Mouse (Mus musculus): ENCODE results near the gene Ddit4.
A peak's percentile ranks its signal among the peaks of the same experiment; 100 is the strongest.

Gene Ddit4

DNA sequence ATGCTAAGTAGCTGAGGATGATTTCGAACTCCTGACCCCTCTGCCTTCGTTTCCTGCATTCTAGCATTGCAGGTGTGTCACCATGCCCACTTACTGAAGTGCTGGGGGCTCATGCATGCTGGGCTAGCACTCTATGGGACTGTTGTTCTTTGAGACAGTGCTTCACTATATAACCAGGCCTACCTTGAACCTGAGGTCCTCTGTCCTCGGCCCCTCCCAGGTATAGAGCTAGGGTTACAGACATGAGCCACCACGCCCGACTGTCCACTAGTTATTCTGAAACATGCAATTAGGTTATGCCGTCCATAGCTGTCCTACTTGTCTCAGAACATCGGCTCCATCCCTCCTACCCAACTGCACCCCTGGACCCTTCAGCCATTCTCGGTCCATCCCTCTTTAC is 20.2 kb upstream of the Ddit4 start:
- no peak for DNase-seq

DNA sequence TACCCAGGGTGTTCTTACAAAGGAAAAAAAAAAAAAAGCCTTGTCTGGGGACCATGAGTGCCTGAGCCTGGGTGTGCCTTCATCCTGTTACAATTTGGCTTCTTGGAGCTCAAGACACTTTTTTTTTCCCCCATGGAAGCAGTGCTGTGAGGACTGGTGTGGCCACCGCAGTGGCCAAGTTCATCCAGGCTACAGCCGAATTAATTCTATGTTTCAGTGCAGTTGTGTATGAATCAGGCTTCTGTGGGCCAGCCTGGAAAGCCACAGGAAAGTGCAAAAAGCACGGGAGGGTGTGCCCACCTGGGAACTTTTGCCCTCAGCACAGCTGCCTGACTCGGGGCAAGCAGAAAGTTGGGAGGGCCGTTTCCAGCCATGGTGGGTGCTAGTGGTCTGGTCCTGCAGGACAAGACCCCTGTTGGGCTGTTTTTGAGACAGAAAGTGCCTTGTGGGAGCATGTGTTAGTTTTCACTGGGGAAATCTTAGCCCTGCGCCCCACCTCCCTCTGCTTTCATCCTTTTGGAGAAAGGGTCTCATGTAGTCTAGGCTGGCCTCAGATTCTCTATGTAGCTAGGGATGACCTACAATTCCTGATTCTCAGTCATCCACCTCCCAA is 18.9 kb upstream of the Ddit4 start:
- DNase-seq = no peak

DNA sequence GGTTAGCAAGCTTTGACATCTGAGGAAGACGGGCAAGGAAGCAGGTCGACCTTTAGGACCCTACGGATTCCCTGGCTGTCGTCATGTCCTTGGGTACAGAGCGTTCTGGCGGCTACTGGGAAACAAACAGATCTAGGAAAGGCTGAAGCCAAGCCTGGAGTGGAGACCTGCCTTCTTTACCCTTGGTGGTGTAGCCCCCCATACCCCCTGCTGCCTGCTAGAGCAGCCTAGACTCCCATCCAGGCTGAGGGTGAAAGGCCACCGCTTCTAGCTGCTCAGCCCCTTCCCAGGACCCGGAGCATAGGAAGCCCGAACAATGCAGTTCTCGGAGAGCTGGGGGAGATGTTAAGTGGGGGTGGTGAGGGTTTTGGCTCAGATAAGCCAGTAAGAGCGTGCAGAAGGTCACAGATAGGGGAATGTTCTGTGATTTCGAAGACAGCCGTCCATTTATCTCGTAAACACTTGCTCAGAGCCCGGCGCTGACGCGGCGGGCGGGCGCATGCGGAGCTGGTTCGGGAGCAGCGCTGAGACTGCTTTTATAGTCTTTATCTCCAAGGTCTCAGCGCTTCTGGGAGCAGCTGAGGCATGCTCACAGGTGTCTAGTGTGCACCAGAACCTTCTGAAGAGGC is 18.3 kb upstream of the Ddit4 start:
- DNase-seq = peak; percentile 67

DNA sequence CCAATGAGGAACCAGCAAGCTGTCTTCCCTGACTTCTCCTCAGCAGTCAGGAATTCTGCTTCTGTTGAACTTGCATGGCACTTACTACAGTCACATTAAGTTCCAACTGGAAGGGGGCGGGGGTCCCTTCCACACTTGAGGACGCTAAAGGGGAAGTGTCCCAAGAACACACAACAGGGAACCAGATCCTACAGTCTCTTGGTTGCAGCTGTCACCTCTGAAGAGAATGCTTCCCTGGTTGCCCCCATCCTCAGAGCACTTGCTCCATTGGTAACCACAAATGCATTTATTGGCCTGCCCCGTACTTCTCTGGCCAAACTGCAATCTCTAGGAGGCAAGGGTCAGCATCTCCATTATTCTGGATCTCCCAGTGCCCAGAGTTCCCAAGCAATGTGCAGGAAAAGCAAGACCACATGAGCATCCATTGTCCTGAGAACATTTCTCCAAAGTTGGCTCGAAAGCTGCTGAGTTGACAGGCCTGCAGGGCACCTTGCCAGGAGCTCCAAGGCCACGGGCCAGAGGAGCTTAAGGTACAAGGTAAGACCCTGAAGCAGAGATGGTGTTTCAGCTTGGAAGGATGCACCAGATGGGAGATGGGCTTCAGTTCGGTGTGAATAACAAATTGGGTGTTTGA is 15.8 kb upstream of the Ddit4 start:
- DNase-seq = no peak

DNA sequence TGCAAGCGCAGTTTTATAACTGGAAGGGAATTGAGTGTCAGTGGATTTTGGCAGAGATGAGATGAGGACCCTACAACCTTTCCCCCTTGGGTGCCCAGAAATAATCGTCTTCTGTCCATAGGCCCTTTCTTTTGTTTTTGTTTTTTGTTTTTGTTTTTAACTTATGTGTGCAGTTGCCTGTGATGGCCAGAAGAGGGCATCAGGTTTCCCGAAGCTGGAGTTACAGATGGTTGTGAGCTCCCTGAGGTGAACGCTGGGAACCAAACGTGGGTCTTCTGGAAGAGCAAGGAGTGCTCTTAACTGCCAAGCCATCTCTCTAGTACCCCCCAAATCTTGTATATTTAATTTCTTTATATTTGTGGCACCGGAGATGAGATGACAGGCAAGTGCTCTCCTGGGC is 15.1 kb upstream of the Ddit4 start:
- DNase-seq = no peak

DNA sequence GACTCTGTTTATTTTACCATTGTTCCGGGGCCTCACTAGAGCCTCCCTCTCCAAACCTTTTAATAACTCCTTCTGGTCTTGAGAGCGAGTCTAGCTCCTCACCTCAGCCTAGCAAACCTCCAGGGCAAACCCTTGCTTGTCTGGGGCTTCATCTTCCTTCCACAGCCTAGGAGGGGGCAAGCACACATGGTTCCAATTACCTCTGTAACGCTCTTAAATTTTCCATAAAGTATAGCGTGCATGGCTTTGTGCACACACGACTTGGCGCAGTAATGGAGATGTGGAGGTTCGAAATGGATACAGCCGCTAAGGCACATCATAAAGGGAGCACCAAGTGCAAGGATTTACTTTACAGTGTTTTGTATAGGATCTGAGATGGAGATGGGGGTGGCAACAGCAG is 14.2 kb upstream of the Ddit4 start:
- no peak for DNase-seq

DNA sequence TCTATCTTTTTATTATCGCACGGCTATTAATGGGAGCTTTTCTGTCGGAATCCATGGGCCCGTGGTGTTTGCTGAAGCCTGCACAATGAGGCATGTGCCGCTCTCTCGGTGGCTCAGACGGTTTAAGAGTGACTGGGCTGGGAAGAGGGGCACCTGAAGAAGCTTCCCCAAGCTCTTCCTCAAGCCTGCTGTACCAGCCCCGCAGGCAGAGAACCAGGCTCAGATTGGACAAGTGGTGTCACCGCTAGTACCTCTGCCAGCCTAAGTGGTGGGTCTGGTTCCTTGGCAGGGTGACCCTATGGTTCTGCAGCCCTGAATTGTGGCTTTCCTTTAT is 13.7 kb upstream of the Ddit4 start:
- no peak for DNase-seq

DNA sequence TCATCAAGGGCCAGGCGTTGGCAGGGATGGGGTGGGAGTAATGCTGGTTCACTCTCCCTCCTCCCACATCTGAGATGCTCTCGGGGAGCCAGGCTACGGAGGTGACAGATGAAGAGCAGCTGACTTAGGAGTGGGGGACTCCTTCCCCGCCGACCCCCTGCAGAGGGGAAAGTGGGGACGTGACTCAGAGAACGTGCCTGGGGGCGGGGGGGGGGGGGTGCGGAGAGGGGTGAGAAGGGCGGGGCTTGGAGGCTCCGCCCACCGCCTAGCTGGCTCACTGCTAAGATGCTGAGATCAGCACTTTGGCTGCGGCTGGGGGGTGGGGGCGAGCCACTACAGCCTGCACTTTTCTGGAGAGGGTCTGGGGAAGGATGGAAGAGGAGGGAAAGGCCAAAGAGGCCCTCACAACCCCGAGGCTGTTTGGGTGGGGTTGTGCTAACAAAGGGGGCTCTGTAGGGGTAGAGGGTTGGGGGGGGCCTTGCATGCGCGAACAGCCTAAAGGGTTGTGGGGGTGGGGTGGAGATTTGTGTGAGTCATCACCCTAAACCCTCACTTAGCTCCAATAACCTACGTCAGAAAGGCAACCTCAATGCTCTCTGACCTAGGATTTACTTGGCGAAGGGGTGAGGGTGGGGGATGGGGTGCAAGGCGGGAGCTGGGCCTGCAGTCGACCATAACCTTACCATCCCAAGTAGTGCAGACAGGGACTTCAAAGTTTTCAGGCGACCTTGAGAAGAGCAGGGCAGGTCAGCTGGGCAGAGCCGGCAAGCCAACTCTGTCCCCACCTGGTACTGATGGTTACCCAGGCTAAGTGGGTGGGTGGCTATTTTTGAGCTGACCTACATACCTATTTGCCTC is 13.1 kb upstream of the Ddit4 start:
- peak; percentile 62 for DNase-seq

DNA sequence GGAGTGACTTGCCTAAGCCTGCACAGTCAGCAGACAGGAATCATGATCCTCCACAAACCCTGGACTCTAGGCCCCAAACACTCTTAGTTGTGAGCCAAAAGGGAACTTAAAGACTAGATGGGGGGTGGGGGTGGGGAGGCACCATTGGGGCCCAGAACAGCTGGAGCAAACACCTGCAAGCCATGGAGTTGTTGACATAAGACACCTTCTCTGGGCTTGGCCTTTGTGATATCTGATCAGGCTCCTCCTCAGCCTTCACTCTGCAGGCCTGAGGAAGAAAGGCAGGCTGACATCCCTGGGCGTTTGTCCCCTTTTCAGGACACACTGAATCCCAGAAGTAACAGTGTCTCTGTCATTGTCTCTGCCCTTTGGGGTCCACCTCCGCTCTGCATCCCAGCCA is 12.0 kb upstream of the Ddit4 start:
- no peak for DNase-seq

DNA sequence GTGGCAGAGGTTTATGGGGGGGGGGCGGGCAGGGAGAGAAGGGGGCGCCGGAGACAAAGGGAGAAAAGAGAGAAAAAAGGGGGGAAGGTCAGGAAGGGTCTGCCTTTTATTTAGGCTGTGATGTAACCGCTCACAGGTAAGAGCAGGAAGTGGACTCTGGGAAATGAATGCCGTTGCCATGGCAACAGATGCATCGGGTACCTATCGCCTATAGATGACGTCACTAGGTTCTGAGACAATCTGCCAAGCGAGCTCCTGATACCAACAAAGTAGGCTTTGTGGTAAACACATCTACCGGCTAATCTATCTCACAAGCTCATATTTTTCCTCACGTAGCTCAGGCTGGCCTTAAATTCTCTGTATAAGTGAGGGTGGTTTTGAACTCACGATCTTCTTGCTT is 7.9 kb upstream of the Ddit4 start:
- no peak for DNase-seq

DNA sequence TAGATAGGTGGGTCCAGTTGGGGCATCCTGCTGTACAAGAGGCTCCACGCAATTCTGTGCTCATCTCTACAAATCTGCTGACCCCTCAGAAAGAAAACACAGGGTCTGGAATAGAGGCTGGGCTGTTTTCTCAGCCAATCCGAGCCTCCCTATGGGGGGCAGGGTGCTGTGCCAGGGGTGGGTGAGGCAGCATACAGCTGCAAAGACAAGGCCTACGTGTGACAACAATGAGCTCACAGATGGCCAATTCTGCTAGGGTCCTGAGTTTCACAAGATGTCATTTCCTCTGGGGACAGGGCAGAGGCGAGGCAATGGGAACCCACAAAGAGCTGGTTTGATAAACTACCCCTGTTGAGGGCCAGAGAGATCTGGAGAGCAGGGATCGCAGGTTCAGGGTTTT is 6.8 kb upstream of the Ddit4 start:
- no peak for DNase-seq

DNA sequence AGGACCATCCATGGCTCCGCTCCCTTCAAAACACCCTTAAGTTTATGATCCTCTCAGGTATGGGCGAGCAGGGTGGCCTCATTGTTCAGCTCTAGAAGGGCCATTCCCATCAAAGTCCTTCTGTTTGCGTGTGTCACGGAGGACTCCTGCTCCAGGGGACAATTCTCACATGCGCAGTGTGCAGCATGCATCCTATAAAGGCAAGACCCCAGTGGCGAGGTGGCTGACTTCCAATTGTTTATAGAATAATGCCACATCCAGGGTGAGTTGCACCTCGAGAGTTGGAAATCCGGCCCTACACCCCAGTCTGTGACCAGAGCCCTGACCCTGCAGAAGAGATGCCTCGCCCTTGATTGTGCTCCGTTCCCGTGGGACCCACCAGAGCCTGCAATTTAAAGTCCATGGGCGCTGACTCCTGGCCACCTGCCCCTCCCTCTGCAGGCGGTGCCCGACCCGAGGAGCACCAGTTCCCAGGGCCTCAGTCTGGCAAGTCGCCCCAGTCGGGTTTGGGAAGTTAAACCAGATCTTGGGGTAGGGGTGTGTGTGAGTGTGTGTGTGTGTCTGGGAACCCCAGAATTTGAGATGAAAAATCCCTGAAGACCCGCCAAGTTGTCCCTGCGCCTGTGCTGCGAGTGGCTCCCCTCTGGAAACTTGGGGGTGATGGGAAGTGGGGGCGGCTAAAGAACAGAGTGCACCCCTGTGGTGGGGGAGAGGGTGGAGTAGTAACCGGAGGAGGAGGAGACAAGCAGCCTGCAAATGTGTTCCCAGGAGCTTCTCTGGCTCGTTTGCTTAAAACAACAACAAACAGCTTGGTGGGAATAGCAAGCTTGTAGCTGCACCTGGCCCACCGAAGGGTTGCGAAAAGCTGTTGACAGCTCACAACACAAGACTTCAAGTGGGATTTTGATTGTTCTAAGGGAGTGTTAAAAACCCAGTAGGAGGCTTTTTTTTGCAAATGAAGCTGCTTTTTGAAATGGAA is 5.8 kb upstream of the Ddit4 start:
- no peak for DNase-seq

DNA sequence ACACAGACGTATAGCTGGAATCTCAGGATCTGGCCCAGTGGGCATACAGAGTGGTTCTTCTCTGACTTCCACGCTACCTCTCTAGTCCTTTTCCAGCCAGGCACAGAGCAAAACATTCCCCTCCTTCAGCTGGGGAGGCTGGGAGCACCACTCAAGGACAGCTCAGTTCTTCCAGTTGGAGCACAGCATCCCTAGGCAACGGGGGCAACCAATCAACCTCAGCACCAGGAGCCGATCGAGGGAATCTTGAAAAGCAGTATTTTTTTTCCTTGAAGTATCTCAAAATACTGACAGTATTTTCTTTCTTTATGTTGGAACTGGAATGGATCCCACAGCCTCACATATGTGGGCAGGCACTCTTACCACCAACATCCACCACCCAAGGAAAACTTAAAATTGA is 5.0 kb upstream of the Ddit4 start:
- DNase-seq = no peak

DNA sequence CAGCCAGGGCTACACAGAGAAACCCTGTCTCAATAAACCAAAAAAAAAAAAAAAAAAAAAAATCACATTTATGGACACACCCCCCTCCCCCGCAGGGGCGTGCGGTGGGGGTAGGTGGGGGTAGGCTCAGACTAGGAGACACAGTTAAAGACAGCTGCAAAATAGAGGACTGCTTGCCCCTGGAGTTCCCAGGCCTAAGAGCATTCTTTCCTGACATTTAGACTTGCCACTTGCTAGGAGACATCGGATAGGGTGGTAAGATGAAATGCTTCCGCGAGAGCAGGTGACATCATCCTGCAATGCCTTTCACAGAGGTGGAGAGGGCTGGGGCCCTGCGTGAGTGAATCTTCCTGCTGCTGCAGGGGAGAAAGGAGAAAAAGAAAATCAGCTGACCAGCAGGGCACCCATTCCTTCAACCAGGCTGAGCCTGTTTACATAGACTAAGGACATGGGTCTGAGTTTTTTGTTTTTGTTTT is 2.0 kb upstream of the Ddit4 start:
- no peak for DNase-seq

DNA sequence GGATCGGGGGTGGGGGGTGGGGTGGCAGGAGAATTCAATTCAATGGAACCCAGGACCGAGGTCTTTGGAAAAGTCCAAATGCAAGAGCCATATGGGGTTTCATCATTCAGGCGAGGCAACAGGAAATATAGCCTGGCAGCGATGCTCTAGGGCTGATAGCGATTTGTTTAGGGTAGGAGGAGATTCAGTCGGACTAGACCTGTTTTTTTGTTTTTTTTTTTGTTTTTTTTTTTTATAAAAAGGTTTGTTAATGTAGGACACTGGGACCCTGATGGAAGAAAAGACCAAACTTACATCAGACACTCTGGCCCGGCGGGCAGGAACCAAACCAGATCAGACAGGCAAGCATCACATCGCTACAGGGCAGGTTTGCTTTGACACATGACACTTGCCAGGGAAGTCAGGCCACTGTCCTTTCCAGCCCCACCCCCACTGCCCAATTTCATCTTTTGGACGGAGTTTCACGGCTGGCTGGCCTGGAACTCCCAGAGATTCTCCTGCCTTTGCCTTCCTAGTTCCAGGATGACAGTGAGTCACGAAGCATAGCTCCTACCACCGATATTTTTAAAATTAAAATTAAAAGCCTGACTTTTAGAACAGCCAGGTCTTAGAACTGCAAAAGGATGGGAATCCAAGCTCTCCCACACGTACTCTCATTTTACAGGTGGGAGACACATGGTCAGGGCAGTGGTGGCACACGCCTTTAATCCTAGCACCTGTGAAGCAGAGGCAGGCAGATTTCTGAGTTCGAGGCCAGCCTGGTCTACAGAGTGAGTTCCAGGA is 1.3 kb upstream of the Ddit4 start:
- DNase-seq = no peak

DNA sequence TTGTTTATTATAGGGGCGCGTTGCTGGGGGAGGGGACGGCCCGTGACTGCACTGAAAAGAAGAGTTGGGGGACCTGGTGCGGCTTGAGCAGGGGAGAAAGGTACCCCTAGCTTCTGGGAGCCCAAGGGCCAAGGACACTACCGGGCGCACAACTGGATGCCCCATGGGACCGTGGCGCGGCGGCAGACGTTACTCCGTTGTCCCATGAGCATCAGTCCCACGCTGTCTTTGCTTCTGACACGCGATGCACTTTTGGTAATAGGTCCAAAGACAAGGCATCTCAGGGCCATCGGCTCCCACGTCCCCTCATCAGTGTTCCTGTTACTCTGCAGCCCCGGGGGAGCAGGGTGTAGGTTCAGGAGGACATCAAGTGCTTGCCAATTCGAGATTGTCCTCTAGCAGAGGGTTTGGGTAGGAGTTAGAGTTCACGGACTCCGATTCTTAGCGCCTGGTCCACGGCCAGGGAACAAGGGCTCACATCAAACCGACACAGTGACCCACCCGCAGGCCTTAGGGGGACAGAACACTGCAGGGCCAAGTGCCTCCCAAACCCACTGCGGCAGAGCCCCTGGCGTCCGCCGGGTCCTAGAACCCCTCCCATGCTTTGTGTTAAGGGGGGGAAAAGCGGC is 632 bp upstream of the Ddit4 start:
- no peak for DNase-seq

DNA sequence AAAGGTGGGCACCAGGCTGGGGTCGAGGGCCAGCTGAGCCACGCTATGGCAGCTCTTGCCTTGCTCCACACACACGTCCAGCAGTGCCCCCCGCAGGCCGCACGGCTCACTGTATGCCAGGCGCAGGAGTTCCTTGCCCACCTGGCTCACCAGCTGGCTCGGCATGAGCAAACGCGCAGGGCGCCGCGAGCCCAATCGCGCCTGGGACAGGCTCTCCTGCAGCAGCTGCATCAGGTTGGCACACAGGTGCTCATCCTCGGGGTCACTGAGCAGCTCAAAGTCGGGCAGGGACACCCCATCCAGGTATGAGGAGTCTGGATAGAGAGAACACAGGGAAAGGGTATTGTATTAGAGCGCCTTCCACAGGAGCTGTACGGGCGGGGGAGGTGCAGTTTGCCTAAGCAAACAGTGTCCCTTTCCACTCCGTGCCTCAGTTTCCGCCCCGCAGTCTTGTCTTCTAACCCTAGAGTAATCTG is 880 bp downstream of the Ddit4 start:
- peak; percentile 62 for DNase-seq

DNA sequence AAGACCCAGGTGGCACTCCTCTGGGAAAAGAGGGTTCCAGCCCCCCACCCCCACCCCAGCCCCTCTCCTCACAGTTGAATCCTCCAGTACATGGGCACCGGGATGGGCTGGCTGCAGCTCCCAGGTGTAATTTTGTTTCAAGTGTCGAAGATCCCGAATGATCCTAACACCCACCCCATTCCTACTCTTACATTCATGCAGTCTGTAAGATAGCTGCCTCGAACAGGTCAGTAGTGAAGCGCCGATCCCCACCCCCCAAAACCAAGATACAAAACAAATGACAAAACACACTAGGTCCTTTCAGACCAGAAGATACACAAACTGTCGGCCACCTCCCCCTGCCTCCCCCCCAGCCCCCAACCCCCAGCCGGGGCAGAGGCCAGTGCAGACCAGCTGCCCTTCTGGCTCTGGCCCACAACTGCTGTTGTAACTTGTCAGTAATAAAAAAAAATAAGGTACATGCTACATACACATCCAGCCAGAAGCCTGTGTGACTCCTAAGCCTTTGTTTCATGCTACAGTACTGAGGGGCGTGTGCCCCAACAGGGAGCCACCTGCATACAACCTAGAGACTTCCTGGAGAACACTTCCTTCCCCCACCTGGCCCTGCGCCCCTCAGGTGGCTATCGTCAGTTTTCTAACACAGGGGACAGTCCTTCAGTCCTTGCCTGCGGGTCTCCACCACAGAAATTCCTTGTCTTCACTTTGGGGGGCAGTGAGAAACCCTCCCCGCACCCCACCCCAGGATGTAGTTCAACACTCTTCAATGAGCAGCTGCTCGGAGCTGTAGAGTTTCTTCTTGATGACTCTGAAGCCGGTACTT is 1.6 kb downstream of the Ddit4 start:
- no peak for DNase-seq

DNA sequence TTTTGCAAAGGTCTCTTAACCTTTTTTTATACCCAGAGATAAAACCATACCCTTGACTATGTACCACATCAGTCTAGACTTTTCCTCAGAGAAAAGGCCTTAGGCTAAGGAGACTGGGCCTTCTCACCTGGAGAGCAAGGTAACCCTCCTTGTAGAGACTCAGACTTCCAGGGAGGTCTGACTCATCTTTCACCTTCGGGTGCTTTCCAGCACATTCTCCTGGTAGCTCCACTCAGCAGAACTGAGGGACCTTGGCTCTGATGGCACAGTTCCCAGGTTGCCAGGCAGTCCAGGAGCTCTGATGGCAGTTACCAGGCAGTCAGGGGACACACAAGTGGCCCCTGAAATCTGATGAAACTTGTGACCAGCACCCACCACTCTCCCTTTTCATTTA is 2.4 kb downstream of the Ddit4 start:
- no peak for DNase-seq

Measured in liver (tissue).